Mouse (Mus musculus) cerebellum, postnatal 36 days (tissue): Measurements from ENCODE around the gene Ptprt.
"Not testable (repeated sequence)": the region's sequence is repeated elsewhere in the genome, so short reads cannot be mapped to it uniquely, and the experiment has no call there.

Experiments
- DNase-seq, 2 experiments: peaks; one replicate each; pipeline ENCODE4 v3.0.0; 2021 to 2022; ENCODE audit warnings: mixed read lengths in 2 of 2

Gene Ptprt

GRCm38 (mm10) chr2:162182621-162183475 lies 478.1 kb downstream of the Ptprt start:
- no peak for DNase-seq

GRCm38 (mm10) chr2:162181826-162182225 lies 479.1 kb downstream of the Ptprt start:
- DNase-seq = no peak

GRCm38 (mm10) chr2:162172529-162172928 lies 488.4 kb downstream of the Ptprt start:
- DNase-seq = no peak

- peak; percentile 15 to 28 for DNase-seq
These were observed 519.0 kb downstream of the Ptprt start for GRCm38 (mm10) chr2:162141845-162142411.

GRCm38 (mm10) chr2:162136176-162136575 lies 524.8 kb downstream of the Ptprt start:
- not testable (repeated sequence) for DNase-seq

GRCm38 (mm10) chr2:162131607-162132304 lies 529.2 kb downstream of the Ptprt start:
- DNase-seq = no peak

GRCm38 (mm10) chr2:162129896-162130295 lies 531.1 kb downstream of the Ptprt start:
- DNase-seq = peak; percentile 16 to 22

GRCm38 (mm10) chr2:162118041-162118440 lies 542.9 kb downstream of the Ptprt start:
- DNase-seq = no peak

GRCm38 (mm10) chr2:162082391-162082790 lies 578.6 kb downstream of the Ptprt start:
- no peak for DNase-seq

GRCm38 (mm10) chr2:162080717-162081398 lies 580.1 kb downstream of the Ptprt start:
- DNase-seq = no peak

- no peak for DNase-seq
These were observed 582.2 kb downstream of the Ptprt start for GRCm38 (mm10) chr2:162078571-162079280.

- no peak for DNase-seq
These were observed 608.1 kb downstream of the Ptprt start for GRCm38 (mm10) chr2:162052816-162053215.

GRCm38 (mm10) chr2:162050198-162050597 lies 610.7 kb downstream of the Ptprt start:
- no peak for DNase-seq

GRCm38 (mm10) chr2:162035615-162036014 lies 625.3 kb downstream of the Ptprt start:
- DNase-seq = no peak

GRCm38 (mm10) chr2:162031636-162032035 lies 629.3 kb downstream of the Ptprt start:
- DNase-seq = no peak

GRCm38 (mm10) chr2:162001016-162001415 lies 659.9 kb downstream of the Ptprt start:
- DNase-seq = peak; percentile 46 to 51

- DNase-seq = no peak
These were observed 678.6 kb downstream of the Ptprt start for GRCm38 (mm10) chr2:161982311-161982710.

- peak; percentile 76 to 77 for DNase-seq
These were observed 699.5 kb downstream of the Ptprt start for GRCm38 (mm10) chr2:161961179-161962163.

GRCm38 (mm10) chr2:161945424-161945823 lies 715.5 kb downstream of the Ptprt start:
- no peak for DNase-seq

GRCm38 (mm10) chr2:161944689-161945088 lies 716.3 kb downstream of the Ptprt start:
- DNase-seq = no peak

- DNase-seq = no peak
These were observed 719.0 kb downstream of the Ptprt start for GRCm38 (mm10) chr2:161941991-161942390.
